Mouse (Mus musculus): Measurements from ENCODE around the gene Dpysl4. TPM values are rescaled to one million over a fixed set of nuclear protein-coding genes. Genes with fewer than 3 reads are reported as not detected.

Dpysl4 gene
- polyA plus RNA-seq, 1 experiment = 0.78 TPM

DNA sequence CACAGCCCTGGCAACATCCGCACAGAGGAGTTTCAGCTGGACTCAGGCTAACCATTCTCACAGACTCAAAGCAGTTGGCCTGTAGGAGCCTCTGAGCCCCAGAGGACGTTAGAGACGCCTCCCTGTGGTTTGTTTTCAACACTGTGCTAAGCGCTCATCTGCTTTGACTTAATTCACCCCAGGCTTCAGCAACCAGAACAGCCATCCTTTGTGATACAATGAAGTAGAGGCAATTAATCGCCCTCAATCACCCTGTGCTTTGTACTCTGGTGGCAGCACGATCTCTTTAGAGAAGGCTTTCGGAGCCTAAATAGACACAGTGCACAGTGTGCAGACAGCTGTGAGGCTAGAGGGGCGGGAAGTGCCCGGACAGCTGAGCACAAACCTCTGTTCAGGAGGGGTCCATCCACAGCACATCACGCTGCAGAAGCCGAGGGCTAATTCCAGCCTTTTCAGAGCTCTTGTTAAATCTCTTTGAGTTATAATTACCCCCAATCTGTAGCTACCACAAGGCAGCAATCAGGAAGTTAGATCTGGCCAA is 54.2 kb downstream of the Dpysl4 start:
- DNase-seq (ENCODE audit: low read depth, low spot score) = no peak
- 39% methylated on average over 11 of the region's 11 CpGs for WGBS

DNA sequence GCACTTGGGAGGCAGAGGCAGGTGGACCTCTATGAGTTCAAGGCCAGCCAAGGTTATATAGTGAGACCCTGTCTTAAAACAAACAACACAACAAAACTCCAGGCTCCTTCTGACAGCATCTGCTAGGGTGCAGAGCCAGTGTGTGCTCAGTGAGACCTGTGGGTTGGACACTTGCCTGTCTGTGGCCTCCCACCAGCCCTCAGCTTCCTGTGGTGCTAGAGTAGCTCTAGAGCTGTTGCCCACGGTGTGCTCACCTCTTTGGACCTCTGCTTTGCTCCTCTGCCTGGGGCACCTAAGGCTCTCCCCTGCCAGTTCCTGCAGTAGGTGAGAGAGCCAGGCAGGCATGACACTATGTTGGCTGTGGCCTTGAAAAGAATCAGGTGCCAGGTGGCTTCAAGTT is 58.0 kb downstream of the Dpysl4 start:
- 46% methylated on average over 1 of the region's 1 CpGs for WGBS
- no peak for DNase-seq (ENCODE audit: low read depth, low spot score)

DNA sequence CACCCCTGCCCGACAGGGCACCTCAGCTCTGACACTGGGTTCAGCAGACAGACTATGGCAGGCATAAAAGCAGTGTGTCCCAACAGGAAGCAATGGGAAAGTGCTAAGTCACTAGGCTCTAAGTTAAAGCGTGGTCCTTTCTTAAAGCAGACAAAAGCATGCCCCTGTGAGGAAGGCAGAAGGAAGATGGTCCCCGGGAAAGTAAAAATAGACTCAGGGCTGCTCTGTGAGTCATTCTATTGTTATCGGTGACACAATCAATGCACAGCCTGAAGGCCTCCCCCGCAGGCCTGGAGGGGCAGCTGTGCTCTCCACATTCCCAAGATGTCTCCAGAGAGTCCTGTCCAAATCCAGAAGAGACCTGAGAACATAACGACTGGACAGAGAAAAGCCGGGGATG is 60.1 kb downstream of the Dpysl4 start:
- 57% methylated on average over 7 of the region's 7 CpGs for WGBS
- DNase-seq (ENCODE audit: low read depth, low spot score) = no peak

DNA sequence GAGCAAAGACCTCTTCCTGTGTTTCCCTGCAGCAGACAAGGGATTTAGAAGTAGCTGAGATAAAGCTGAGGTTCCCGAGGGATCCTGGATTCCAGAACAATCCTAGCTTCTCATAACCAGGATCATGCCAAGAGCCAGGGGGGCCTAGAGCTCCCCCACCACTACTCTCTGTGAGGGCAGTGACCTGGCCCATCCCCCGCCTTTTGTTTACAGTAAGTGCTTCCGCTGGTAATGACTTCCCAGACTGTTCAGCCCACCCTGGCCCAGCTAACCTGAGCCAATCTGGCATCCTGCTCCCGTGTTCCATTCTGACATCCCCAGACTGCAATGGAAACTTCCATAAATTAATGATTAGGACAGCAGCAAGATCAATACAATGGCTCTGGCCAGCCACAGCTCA is 61.6 kb downstream of the Dpysl4 start:
- DNase-seq (ENCODE audit: low read depth, low spot score) = no peak

DNA sequence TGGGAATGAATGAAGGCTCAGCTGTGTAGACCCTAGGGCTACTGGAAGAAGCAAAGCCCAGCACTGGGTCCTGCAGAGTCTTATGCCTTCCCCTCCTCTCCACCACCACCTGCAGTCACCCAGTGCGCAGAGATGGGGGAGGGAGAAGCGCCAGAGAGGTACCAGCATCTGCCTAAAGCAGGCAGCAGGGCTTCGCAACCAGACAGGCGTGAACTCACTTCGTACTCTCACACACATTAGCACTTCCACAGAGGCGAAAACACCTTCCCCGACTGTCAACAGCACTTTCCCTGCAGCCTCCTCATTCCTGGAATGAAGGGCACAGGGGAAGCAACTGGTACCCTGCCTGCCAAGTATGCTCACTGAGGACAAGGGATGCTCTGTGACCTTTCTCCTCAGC is 63.6 kb downstream of the Dpysl4 start:
- no peak for DNase-seq (ENCODE audit: low read depth, low spot score)
- WGBS = 47% methylated on average over 7 of the region's 7 CpGs

More for the DNA sequence above, 61.6 kb downstream of the Dpysl4 start:
- WGBS = 43% methylated on average over 4 of the region's 4 CpGs

DNA sequence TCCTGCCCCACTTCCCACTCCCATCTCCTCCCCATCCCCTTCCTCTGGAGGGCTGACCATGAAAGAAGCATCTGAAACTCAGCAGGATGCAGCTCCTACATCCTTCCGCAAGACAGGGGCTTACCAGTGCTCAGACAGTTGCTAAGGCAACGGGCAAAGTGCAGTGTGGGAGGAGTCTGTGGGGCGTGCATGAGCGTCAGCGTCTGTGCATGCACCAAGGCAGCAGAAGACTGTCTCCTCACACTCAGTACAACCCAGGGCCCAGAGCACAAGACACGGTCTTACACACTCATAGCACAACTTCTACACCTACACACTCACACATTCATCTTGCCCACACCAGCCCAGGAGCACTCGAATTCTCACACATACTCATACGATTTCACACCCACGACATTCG is 65.3 kb downstream of the Dpysl4 start:
- no peak for DNase-seq (ENCODE audit: low read depth, low spot score)
- 28% methylated on average over 10 of the region's 10 CpGs for WGBS

Other genes with a start within 250 kb of the Dpysl4 start
- 16.9 and 19.4 TPM in 2 replicates for gene Ppp2r2d, start 239.9 kb upstream of the Dpysl4 start, polyA plus RNA-seq (2012; rRNA removed)
- gene Mapk1ip1, start 239.7 kb upstream of the Dpysl4 start, polyA plus RNA-seq (2012; rRNA removed) = 20.7 and 25.3 TPM in 2 replicates
- 4.0 and 4.6 TPM in 2 replicates for gene Bnip3, start 176.5 kb upstream of the Dpysl4 start, polyA plus RNA-seq (2012; rRNA removed)
- 0.11 and 0.12 TPM in 2 replicates for gene Jakmip3, start 145.3 kb upstream of the Dpysl4 start, polyA plus RNA-seq (2012; rRNA removed)
- 1.0 and 2.6 TPM in 2 replicates for gene Lrrc27, start 127.0 kb downstream of the Dpysl4 start, polyA plus RNA-seq (2012; rRNA removed)
- 2.7 and 3.5 TPM in 2 replicates for gene Stk32c, start 127.3 kb downstream of the Dpysl4 start, polyA plus RNA-seq (2012; rRNA removed)
- 10.6 and 13.6 TPM in 2 replicates for gene Pwwp2b, start 162.5 kb downstream of the Dpysl4 start, polyA plus RNA-seq (2012; rRNA removed)

Measured in large intestine, adult 2 months (tissue).